Mouse (Mus musculus): ENCODE data around the gene Bbs1.
"Not testable (repeated sequence)": the region's sequence is repeated elsewhere in the genome, so short reads cannot be mapped to it uniquely, and the experiment has no call there.

Bbs1 gene

GRCm38 (mm10) chr19:4883961-4884360 lies 22.5 kb downstream of the Bbs1 start:
- DNase-seq (ENCODE audit: low read depth), result no peak

- DNase-seq (ENCODE audit: low read depth), result no peak
Observed at GRCm38 (mm10) chr19:4879324-4879703, 27.1 kb downstream of the Bbs1 start.

- peak; percentile 97 for DNase-seq (ENCODE audit: low read depth)
Observed at GRCm38 (mm10) chr19:4878405-4879323, 27.8 kb downstream of the Bbs1 start, which contains the start of gene Zdhhc24. Gene Zdhhc24 (plus strand): TSS chr19:4878668.

- no peak for DNase-seq (ENCODE audit: low read depth)
Observed at GRCm38 (mm10) chr19:4877785-4878184, 28.6 kb downstream of the Bbs1 start, which contains the start of gene Actn3. Gene Actn3 (minus strand): TSS chr19:4877909.

GRCm38 (mm10) chr19:4876755-4877154 lies 29.7 kb downstream of the Bbs1 start:
- no peak for DNase-seq (ENCODE audit: low read depth)

- no peak for DNase-seq (ENCODE audit: low read depth)
Observed at GRCm38 (mm10) chr19:4876241-4876640, 30.2 kb downstream of the Bbs1 start.

- not testable (repeated sequence) for DNase-seq (ENCODE audit: low read depth)
Observed at GRCm38 (mm10) chr19:4874613-4875012, 31.8 kb downstream of the Bbs1 start.

GRCm38 (mm10) chr19:4865147-4865546 lies 41.3 kb downstream of the Bbs1 start:
- DNase-seq (ENCODE audit: low read depth), result no peak

- DNase-seq (ENCODE audit: low read depth), result no peak
Observed at GRCm38 (mm10) chr19:4863048-4863447, 43.4 kb downstream of the Bbs1 start.

- no peak for DNase-seq (ENCODE audit: low read depth)
Observed at GRCm38 (mm10) chr19:4859081-4859480, 47.3 kb downstream of the Bbs1 start.

GRCm38 (mm10) chr19:4855951-4856350 lies 50.5 kb downstream of the Bbs1 start:
- no peak for DNase-seq (ENCODE audit: low read depth)

GRCm38 (mm10) chr19:4855470-4855820 lies 51.0 kb downstream of the Bbs1 start:
- no peak for DNase-seq (ENCODE audit: low read depth)

GRCm38 (mm10) chr19:4854552-4855469 lies 51.6 kb downstream of the Bbs1 start, which contains the start of gene Ctsf:
Gene Ctsf (plus strand): TSS chr19:4855130.
- no peak for DNase-seq (ENCODE audit: low read depth)

GRCm38 (mm10) chr19:4850281-4850680 lies 56.1 kb downstream of the Bbs1 start:
- DNase-seq (ENCODE audit: low read depth), result no peak

- DNase-seq (ENCODE audit: low read depth), result no peak
Observed at GRCm38 (mm10) chr19:4849800-4850199, 56.6 kb downstream of the Bbs1 start.

GRCm38 (mm10) chr19:4847490-4847889 lies 58.9 kb downstream of the Bbs1 start:
- DNase-seq (ENCODE audit: low read depth), result peak; percentile 63

GRCm38 (mm10) chr19:4845846-4846245 lies 60.6 kb downstream of the Bbs1 start:
- no peak for DNase-seq (ENCODE audit: low read depth)

- no peak for DNase-seq (ENCODE audit: low read depth)
Observed at GRCm38 (mm10) chr19:4842611-4843010, 63.8 kb downstream of the Bbs1 start.

GRCm38 (mm10) chr19:4840848-4841247 lies 65.6 kb downstream of the Bbs1 start:
- no peak for DNase-seq (ENCODE audit: low read depth)

- peak; percentile 98 for DNase-seq (ENCODE audit: low read depth)
Observed at GRCm38 (mm10) chr19:4839149-4839548, 67.3 kb downstream of the Bbs1 start, which contains the start of the genes Ccs and Ccdc87. Gene Ccs (minus strand): TSS chr19:4839332. Gene Ccdc87 (plus strand): TSS chr19:4839366.

GRCm38 (mm10) chr19:4838526-4839140 lies 67.8 kb downstream of the Bbs1 start:
- DNase-seq (ENCODE audit: low read depth), result peak; percentile 46

- no peak for DNase-seq (ENCODE audit: low read depth)
Observed at GRCm38 (mm10) chr19:4837049-4837448, 69.4 kb downstream of the Bbs1 start.
